Mouse (Mus musculus) frontal cortex, postnatal 25 days (tissue): ENCODE data around the gene Tnip2.

ENCODE experiments used
- DNase-seq, 2 experiments: peaks; one replicate each; pipeline ENCODE4 v3.0.0; 2022; ENCODE audit warnings: low spot score in 2 of 2

Tnip2 gene

GRCm38 (mm10) chr5:34513466-34514217 is at the start of gene Tnip2:
Gene Tnip2, minus strand, starts transcription at chr5:34513991.
- peak; percentile 67 to 81 for DNase-seq

GRCm38 (mm10) chr5:34551821-34552220 is 38.0 kb upstream of the Tnip2 start:
- DNase-seq, result no peak

- no peak for DNase-seq
Measured at GRCm38 (mm10) chr5:34550251-34550650, 36.5 kb upstream of the Tnip2 start.

GRCm38 (mm10) chr5:34549483-34550221 is 35.9 kb upstream of the Tnip2 start:
- no peak for DNase-seq

- no peak for DNase-seq
Measured at GRCm38 (mm10) chr5:34549135-34549482, 35.3 kb upstream of the Tnip2 start.

GRCm38 (mm10) chr5:34547410-34547809 is 33.6 kb upstream of the Tnip2 start:
- DNase-seq, result no peak

GRCm38 (mm10) chr5:34543114-34543513 is 29.3 kb upstream of the Tnip2 start:
- DNase-seq, result no peak

GRCm38 (mm10) chr5:34542166-34542565 is 28.4 kb upstream of the Tnip2 start:
- no peak for DNase-seq

- DNase-seq, result no peak
Measured at GRCm38 (mm10) chr5:34539121-34539520, 25.3 kb upstream of the Tnip2 start.

- DNase-seq, result no peak
Measured at GRCm38 (mm10) chr5:34538527-34538926, 24.7 kb upstream of the Tnip2 start.

GRCm38 (mm10) chr5:34538079-34538478 is 24.3 kb upstream of the Tnip2 start:
- DNase-seq, result no peak

- DNase-seq, result no peak
Measured at GRCm38 (mm10) chr5:34535831-34536230, 22.0 kb upstream of the Tnip2 start.

- DNase-seq, result no peak
Measured at GRCm38 (mm10) chr5:34534776-34535581, 21.2 kb upstream of the Tnip2 start.

GRCm38 (mm10) chr5:34533820-34534219 is 20.0 kb upstream of the Tnip2 start:
- no peak for DNase-seq

- DNase-seq, result no peak
Measured at GRCm38 (mm10) chr5:34533066-34533465, 19.3 kb upstream of the Tnip2 start.

GRCm38 (mm10) chr5:34530687-34531086 is 16.9 kb upstream of the Tnip2 start:
- DNase-seq, result no peak

GRCm38 (mm10) chr5:34530116-34530515 is 16.3 kb upstream of the Tnip2 start:
- DNase-seq, result no peak

GRCm38 (mm10) chr5:34528724-34529123 is 14.9 kb upstream of the Tnip2 start:
- DNase-seq, result no peak

GRCm38 (mm10) chr5:34527352-34527751 is 13.6 kb upstream of the Tnip2 start:
- no peak for DNase-seq

- no peak for DNase-seq
Measured at GRCm38 (mm10) chr5:34526477-34526775, 12.6 kb upstream of the Tnip2 start.

GRCm38 (mm10) chr5:34525663-34526476 is 12.1 kb upstream of the Tnip2 start, which contains the start of gene Sh3bp2:
Gene Sh3bp2, plus strand, starts transcription at chr5:34525838.
- DNase-seq, result peak; percentile 55 to 58

- no peak for DNase-seq
Measured at GRCm38 (mm10) chr5:34524511-34524910, 10.7 kb upstream of the Tnip2 start.
